9 mouse cellular contexts compared by ENCODE assay signal in the genomic region with DNA sequence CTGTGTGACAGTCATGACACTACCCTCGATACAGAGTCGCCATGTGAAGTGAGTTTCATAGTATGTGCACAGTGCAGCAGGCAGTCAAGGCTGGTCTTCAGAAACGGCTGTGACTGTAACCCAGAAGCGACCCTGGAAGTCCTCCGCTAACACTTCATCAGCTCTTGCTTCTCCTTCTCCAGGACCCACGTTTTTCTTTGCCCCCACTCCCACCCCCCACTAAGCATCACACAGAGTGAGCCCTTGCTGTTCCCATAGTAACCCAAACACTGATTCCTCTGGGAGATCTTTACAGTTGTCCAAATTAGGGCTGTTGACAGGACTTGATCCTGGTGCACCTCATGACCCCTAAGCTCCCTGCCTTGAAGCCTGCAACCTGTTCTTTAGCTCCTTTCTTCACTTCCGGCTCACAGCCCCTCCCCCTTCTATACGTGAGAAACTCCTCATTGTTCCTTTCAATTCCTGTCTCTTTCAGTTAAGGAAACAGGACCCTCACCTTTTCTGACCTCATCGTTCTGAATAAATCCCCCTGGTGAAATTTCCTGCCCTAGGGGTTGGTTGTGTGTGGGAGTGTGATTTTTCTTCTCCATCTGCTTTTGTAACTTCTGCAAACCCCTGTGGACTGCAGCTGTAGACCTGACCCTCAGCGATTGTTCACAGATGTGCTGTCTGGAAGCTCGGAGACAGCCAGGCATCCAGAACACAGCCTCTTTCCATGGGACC. TPM values are rescaled to one million over a fixed set of nuclear protein-coding genes. Genes with fewer than 3 reads are reported as not detected.
A peak's percentile ranks its signal among the peaks of the same experiment; 100 is the strongest.
DNase-seq lines count a peak whose midpoint lies in the region.
"Had no signal": no experiment of that assay in that cellular context is flagged by ENCODE, and none has a peak within 500 bp of the region (broad histone marks: within the 10 kb centered on the region; RNA-seq: fewer than 3 reads in every experiment).

No protein-coding gene starts in this region.

- H3K36me3 ChIP-seq in macrophage (ENCODE audit: inconsistent target), result no peaks in the 10 kb centered on the region

- DNase-seq in kidney, postnatal 4 days, result peak; percentile 19 to 43
- DNase-seq in kidney, adult 8-10 months, result no peak
- DNase-seq in embryo, embryonic 10.5 days (ENCODE audit: low spot score), result peak; percentile 72
- peak; percentile 35 for DNase-seq in gastrocnemius, postnatal 14 days
- DNase-seq in adrenal gland, adult (ENCODE audit: inconsistent age in 2 of 2, low spot score in 1 of 2), result no peak
- DNase-seq in adrenal gland, adult 8-10 months, result no peak
- DNase-seq: kidney, postnatal 36 days; right cerebral cortex, adult 18-20 months had no signal

- H3K27ac ChIP-seq in macrophage, result peak overlapping the region; percentile 78

- H3K4me3 ChIP-seq in macrophage (ENCODE audit: inconsistent target), result no peak overlapping the region

- 74% methylated on average over 11 of the region's 11 CpGs for WGBS in macrophage (ENCODE audit: missing documents)

- no peaks in the 10 kb centered on the region for H3K79me2 ChIP-seq in macrophage (ENCODE audit: inconsistent target)

- intact Hi-C loops in gastrocnemius, postnatal 14 days (cut with DNase I; ENCODE audit: low total_unique reads), result no loop called here

RNA-seq across cellular contexts. Expression of gene Gprc5d, which starts 18.5 kb away (rescaled TPM):
- total RNA-seq in gastrocnemius, postnatal 14 days (2021), result not detected
- under 1 TPM in 1 of 26 experiments, not detected in 25; 0.56 TPM for total RNA-seq in macrophage (2018; cell fraction: chromatin; rRNA removed)
- under 1 TPM in 2 of 26 experiments, not detected in 24; 0.09 to 0.15 TPM for total RNA-seq in macrophage (2018; cell fraction: cytosol; rRNA removed)
- not detected for total RNA-seq in macrophage (2018; cell fraction: nucleus; rRNA removed)
- polyA plus RNA-seq in macrophage (2018), result not detected in 3 replicates
- not detected for total RNA-seq in adrenal gland, adult 8-10 months (2022)

Comparison
In these comparisons a context has a peak if more than half of its experiments do, and no peak if none do; other contexts are left out.
1. DNase-seq: peak in kidney, postnatal 4 days (2 of 2), embryo, embryonic 10.5 days (single experiment) and gastrocnemius, postnatal 14 days (single experiment); none in kidney, adult 8-10 months (0 of 2), adrenal gland, adult (0 of 2) and adrenal gland, adult 8-10 months (single experiment).